16 mouse cellular contexts compared by ENCODE assay signal in the genomic region with DNA sequence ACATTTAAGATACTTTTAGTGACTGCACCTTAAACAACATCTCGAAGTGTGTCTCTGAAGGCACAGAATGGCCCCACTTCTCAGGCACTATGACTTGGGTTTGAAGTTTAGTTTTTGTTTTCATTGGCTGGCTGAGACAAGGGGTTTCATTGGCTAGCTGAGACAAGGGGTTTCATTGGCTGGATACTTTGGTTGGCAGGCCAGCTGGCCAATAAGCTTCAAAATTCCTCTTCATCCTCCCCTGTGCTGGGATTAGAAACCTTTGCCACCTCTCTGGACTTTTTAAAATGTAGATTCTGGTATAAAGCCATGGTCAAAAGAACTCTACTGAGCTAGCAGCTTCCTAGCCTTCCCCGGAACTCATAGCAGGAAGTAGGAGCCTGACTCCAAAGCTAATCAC.
A peak's percentile ranks its signal among the peaks of the same experiment; 100 is the strongest.
DNase-seq lines count a peak whose midpoint lies in the region.
"Had no signal": no experiment of that assay in that cellular context is flagged by ENCODE, and none has a peak within 500 bp of the region (broad histone marks: within the 10 kb centered on the region; RNA-seq: fewer than 3 reads in every experiment).

No protein-coding gene starts in this region.

- peak; percentile 55 for DNase-seq in retina, postnatal 1 day
- DNase-seq in retina, embryonic 14.5 days (ENCODE audit: low spot score) = no peak
- DNase-seq in ES-CJ7 (ENCODE audit: low read depth, low spot score) (peak; percentile 23), R1 (ENCODE audit: low read depth, low spot score) (peak; percentile 70)
- DNase-seq in urinary bladder, postnatal 14 days (ENCODE audit: low spot score) = no peak
- no peak for DNase-seq in thymus, postnatal 4 days
- DNase-seq in urinary bladder, postnatal 4 days (ENCODE audit: low spot score in 2 of 2) = no peak
- DNase-seq: adrenal gland, postnatal 10 days; adrenal gland, postnatal 36 days; cerebellum, adult 2 months; cerebellum, adult 9-11 months; cerebellum, postnatal 25 days; gastrocnemius, postnatal 10 days; gastrocnemius, postnatal 36 days; heart, adult 2 months; heart, postnatal 14 days had no signal

Comparison
In these comparisons a context has a peak if more than half of its experiments do, and no peak if none do; other contexts are left out.
1. DNase-seq: peak in retina, postnatal 1 day (single experiment), ES-CJ7 (single experiment) and R1 (single experiment); none in retina, embryonic 14.5 days (single experiment), urinary bladder, postnatal 14 days (single experiment), thymus, postnatal 4 days (single experiment) and urinary bladder, postnatal 4 days (0 of 2).